Mouse (Mus musculus) embryonic facial prominence, embryonic 11.5 days (tissue): ENCODE data around the gene Hmbs. TPM values are rescaled to one million over a fixed set of nuclear protein-coding genes. Genes with fewer than 3 reads are reported as not detected.

Experiments
- ATAC-seq: fragments of 200-750 bp; cut with Nextera tagmentation; replicated peaks from 2 replicates; pipeline ENCODE4 v1.8.0; 2017; ENCODE audit warnings: low read depth; ENCODE audit not compliant: insufficient number of reproducible peaks, low FRiP score, low TSS enrichment
- DNase-seq: peaks from one replicate; pipeline ENCODE4 v3.0.0-alpha.2; 2015; ENCODE audit warnings: low spot score
- H3K27ac ChIP-seq: fragments of 300-500 bp; sonication (generic); replicated peaks from 2 replicates; pipeline ENCODE4 v1.5.1; 2014; ENCODE audit warnings: mild to moderate bottlenecking, low read depth, low read length, control low read depth
- H3K27me3 ChIP-seq: fragments of 300-500 bp; sonication (generic); 2 replicates; pipeline ENCODE4 v1.6.1; 2014; ENCODE audit warnings: mild to moderate bottlenecking, low read length, moderate library complexity, mixed read lengths; ENCODE audit not compliant: control insufficient read depth, insufficient read depth
- H3K36me3 ChIP-seq: fragments of 300-500 bp; sonication (generic); replicated peaks from 2 replicates; pipeline ENCODE4 v1.6.1; 2014; ENCODE audit warnings: low read depth, mild to moderate bottlenecking, low read length, moderate library complexity, mixed read lengths; ENCODE audit not compliant: control insufficient read depth, insufficient read depth
- H3K4me1 ChIP-seq: fragments of 300-500 bp; sonication (generic); 2 replicates; pipeline ENCODE4 v1.6.1; 2014; ENCODE audit warnings: low read length, mixed read lengths; ENCODE audit not compliant: control insufficient read depth, insufficient read depth
- H3K4me2 ChIP-seq: fragments of 300-500 bp; sonication (generic); 2 replicates; pipeline ENCODE4 v1.6.1; 2014; ENCODE audit warnings: low read depth, mild to moderate bottlenecking, control low read depth, low read length, moderate library complexity
- H3K4me3 ChIP-seq: fragments of 300-500 bp; sonication (generic); 2 replicates; pipeline ENCODE4 v1.5.1; 2014; ENCODE audit warnings: low read depth, low read length, control low read depth
- H3K9ac ChIP-seq: fragments of 300-500 bp; sonication (generic); replicated peaks from 2 replicates; pipeline ENCODE4 v1.6.1; 2014; ENCODE audit warnings: mild to moderate bottlenecking, control low read depth, low read length
- H3K9me3 ChIP-seq: fragments of 300-500 bp; sonication (generic); replicated peaks from 2 replicates; pipeline ENCODE4 v1.6.1; 2016; ENCODE audit warnings: mild to moderate bottlenecking, low read length, inconsistent platforms, mixed read lengths; ENCODE audit not compliant: control insufficient read depth
- WGBS: fragments of 180-500 bp; shearing (Covaris S2); extraction: QIAGEN DNeasy Blood & Tissue Kit; methylation state at CpG from one replicate; pipeline ENCODE4 v1.1.7; 2014; 5-methylcytosine and 5-hydroxymethylcytosine counted together
- polyA plus RNA-seq: library from polyadenylated mRNA; unstranded; fragments of >200 nt; fragmentation: Nextera tagmentation; extraction: Ambion mirVana; gene quantifications from 2 replicates; pipeline ENCODE4 v1.2.1, GENCODE M21; 2014

The Hmbs gene
- polyA plus RNA-seq, result 152 and 161 TPM in 2 replicates

DNA sequence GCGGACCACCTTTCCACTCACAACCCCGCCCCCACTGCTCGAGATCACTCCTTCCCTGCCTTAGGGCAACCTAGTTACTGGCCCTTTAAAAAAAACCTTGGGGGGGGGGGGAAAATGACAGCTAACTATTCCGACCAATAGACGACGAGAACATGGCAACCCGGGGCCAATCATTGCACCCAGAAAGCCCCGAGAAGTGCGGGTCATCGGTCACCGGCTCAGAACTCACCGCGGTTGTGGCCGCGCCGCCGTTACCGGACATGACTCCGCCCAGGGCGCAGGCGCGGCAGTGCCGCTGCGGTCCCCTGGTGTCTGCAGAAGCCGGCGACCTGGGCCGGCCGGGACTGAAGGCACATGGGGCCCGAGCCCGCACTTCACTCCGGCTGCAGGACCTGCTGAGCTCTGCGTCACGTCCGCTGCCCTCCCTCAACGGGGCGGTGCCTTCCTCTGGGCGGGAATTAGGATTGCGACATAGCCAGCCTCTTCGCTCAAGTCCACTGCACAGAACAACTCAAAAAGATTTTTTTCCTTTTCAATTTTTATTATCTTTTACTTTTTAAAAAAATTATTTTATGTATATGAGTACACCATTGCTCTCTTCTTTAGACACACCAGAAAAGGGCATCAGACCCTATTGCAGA lies at the start of gene Hmbs:
Gene Hmbs, minus strand, starts transcription at position 448 of the 641 bp plus-strand sequence.
- WGBS, result under 1% methylated on average over 38 of the region's 39 CpGs

DNA sequence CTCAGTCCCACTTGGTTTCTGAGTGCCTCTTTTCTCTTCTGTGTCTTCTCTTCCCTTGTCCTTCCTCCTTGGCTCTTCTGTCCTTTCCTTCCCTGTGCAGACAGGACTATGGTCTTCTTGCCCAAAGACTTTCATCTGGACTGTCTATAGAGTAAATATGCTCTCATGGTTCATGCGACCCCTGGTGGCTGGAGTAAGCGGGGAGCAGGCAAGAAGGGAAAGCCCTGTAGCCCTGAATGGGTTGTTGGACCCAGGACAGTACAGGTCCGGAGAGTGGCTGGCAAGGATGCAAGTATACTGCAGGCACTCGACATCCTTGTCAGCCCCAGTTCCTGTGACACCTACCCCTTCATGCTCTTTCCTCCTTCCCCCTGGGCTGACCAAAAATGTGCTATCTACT lies 47.4 kb upstream of the Hmbs start:
- 49% methylated on average over 4 of the region's 4 CpGs for WGBS
- H3K4me1 ChIP-seq, result no peaks in the 10 kb centered on the region
- ATAC-seq, result 0 out of 2 replicates have a peak, but pooled peaks have one; percentile 38
- H3K4me2 ChIP-seq, result no peak overlapping the region
- peak; percentile 76 for DNase-seq
- H3K9ac ChIP-seq, result no peak overlapping the region
- no peaks in the 10 kb centered on the region for H3K9me3 ChIP-seq
- no peak overlapping the region for H3K4me3 ChIP-seq
- peaks cover 19% of the 10 kb centered on the region for H3K36me3 ChIP-seq
- H3K27me3 ChIP-seq, result no peaks in the 10 kb centered on the region
- H3K27ac ChIP-seq, result no peak overlapping the region

More for the DNA sequence above, at the start of gene Hmbs:
- no peaks in the 10 kb centered on the region for H3K27me3 ChIP-seq
- peak; percentile 93 for DNase-seq
- peak within 1 kb of the TSS; percentile 88 for H3K9ac ChIP-seq
- ATAC-seq, result peak; percentile 94
- H3K4me1 ChIP-seq, result peaks cover 5% of the 10 kb centered on the region
- H3K4me2 ChIP-seq, result peak within 1 kb of the TSS; percentile 73
- no peaks in the 10 kb centered on the region for H3K9me3 ChIP-seq
- peak within 1 kb of the TSS; percentile 85 for H3K4me3 ChIP-seq
- peaks cover 4% of the 10 kb centered on the region for H3K36me3 ChIP-seq
- peak within 1 kb of the TSS; percentile 95 for H3K27ac ChIP-seq

DNA sequence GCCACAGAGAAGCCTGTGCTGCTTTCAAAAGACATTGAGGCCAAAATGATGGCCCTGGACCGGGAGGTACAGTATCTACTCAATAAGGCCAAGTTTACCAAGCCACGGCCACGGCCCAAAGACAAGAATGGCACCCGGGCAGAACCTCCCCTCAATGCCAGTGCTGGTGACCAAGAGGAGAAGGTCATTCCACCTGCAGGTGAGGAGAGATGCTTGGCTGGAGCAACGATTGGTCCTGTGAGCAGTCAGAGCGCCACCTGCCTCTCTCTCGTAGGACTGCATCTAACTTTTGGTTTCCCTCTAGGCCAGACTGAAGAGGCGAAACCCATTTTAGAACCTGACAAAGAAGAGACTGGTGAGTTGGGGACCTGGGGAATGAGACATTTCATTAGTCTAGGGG lies 45.2 kb upstream of the Hmbs start:
- 65% methylated on average over 8 of the region's 8 CpGs for WGBS
- no peak for ATAC-seq
- H3K4me2 ChIP-seq, result no peak overlapping the region
- no peaks in the 10 kb centered on the region for H3K4me1 ChIP-seq
- H3K36me3 ChIP-seq, result peaks cover 26% of the 10 kb centered on the region
- no peak overlapping the region for H3K9ac ChIP-seq
- H3K4me3 ChIP-seq, result no peak overlapping the region
- H3K27me3 ChIP-seq, result no peaks in the 10 kb centered on the region
- no peak overlapping the region for H3K27ac ChIP-seq
- no peaks in the 10 kb centered on the region for H3K9me3 ChIP-seq
- peak; percentile 61 for DNase-seq

DNA sequence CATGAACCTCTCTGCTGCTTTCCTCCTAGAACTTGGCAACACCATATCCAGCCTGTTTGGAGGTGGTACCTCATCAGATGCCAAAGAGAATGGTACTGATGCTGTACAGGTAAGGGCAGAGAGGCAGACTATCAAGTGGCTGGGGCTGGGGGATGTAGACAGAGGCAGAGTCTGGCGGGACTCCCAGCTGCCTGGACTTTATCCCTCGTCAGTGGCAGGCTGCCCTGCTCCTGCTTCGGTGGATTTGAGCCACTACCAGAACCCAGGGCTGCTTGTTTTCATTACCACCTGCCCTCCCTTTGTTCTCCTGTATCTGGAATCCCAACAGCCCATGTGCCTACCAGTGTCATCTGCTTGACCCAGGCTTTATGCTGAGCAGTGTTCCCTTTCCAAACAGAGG lies 43.2 kb upstream of the Hmbs start:
- no peak for DNase-seq
- peaks cover 36% of the 10 kb centered on the region for H3K36me3 ChIP-seq
- H3K4me3 ChIP-seq, result no peak overlapping the region
- H3K4me2 ChIP-seq, result no peak overlapping the region
- no peaks in the 10 kb centered on the region for H3K4me1 ChIP-seq
- H3K9ac ChIP-seq, result no peak overlapping the region
- no peaks in the 10 kb centered on the region for H3K9me3 ChIP-seq
- ATAC-seq, result no peak
- no peaks in the 10 kb centered on the region for H3K27me3 ChIP-seq
- 72% methylated on average over 3 of the region's 3 CpGs for WGBS
- H3K27ac ChIP-seq, result no peak overlapping the region

DNA sequence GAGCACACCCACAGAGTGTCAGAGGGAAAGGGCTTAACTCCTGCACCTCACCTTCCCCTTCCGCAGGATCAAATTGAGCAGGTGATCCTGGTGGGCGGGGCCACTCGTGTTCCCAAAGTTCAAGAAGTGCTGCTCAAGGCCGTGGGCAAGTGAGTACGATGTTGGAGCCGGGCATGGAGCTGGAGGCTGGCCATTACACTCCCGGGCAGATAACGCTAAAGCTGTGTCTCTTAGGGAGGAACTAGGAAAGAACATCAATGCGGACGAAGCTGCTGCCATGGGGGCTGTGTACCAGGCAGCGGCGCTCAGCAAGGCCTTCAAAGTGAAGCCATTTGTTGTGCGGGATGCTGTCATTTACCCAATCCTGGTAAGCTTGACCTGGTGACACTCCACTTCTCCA lies 40.6 kb upstream of the Hmbs start:
- 94% methylated on average over 13 of the region's 13 CpGs for WGBS
- Histone ChIP-seq H3K27me3 (no peaks in the 10 kb centered on the region), H3K4me3 (no peak overlapping the region), H3K9ac (no peak overlapping the region), H3K27ac (no peak overlapping the region), H3K9me3 (no peaks in the 10 kb centered on the region), H3K4me1 (peaks cover 6% of the 10 kb centered on the region), H3K4me2 (no peak overlapping the region), H3K36me3 (peaks cover 42% of the 10 kb centered on the region)
- DNase-seq, result no peak
- no peak for ATAC-seq

DNA sequence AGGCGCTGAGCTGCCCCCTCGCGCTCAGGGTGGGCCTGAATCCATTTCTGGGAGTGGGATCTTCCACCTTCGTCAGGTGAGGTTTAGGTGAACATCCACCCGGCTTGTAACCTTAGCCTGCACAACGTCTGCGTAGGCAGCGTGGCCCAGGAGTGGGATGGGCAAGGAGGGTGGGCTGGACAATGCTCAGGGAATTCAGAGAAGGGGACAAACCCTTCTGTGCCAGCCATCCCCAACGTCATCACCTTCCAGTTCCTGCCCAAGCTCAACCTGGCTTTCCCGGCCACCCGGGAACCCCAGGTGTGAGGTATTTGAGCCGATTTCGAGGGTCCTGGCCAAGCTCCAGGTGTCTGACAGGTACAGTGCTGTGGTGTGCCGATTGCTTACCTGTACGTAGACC lies 35.8 kb upstream of the Hmbs start:
- peak overlapping the region; percentile 90 for H3K4me2 ChIP-seq
- no peaks in the 10 kb centered on the region for H3K27me3 ChIP-seq
- WGBS, result 7% methylated on average over 15 of the region's 15 CpGs
- peak overlapping the region; percentile 93 for H3K4me3 ChIP-seq
- peaks cover 18% of the 10 kb centered on the region for H3K36me3 ChIP-seq
- H3K9me3 ChIP-seq, result no peaks in the 10 kb centered on the region
- DNase-seq (no peak), ATAC-seq (peak; percentile 51)
- peak overlapping the region; percentile 62 for H3K27ac ChIP-seq
- peak overlapping the region; percentile 95 for H3K9ac ChIP-seq
- peaks cover 6% of the 10 kb centered on the region for H3K4me1 ChIP-seq

DNA sequence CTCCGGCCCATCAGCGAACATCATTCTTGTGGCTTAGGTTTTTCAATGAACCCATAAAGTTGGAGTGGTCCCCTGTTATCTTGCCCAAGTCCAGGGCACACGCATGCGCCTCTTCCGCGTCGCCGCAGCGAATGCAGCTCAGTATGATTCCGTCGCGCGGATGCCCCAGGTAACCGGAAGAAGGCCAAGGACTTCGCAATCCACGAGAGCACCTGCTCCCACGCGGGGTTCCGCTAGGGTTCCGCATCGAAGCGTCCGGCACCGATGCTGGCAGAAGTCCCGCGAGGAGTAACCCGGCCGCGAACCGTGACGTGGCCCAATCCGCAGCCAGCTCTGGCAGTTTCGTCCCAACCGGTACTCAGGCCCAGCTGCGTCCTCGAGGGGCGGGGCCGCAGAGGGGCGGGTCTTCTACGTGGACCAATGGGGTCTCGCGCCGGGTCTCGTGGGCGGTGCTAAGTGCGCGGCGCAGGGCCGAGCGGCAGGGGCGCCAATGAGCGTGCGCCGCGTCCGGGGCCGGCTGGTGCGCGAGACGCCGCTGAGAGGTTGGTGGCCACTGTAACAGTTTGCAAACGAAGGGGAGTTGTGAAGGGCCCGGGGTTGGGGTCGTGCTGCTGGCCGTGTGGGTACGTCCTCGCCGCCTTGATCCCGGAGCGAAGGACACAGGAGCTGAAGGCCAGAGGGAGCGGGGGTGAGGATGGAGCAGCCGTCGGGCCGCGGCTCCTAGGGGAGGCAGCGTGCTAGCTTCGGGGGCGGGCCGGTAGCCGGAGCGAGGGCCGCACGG lies 35.2 kb upstream of the Hmbs start, which contains the start of gene Hyou1:
Gene Hyou1, plus strand, starts transcription at position 437 of the 781 bp plus-strand sequence.
- under 1% methylated on average over 83 of the region's 83 CpGs for WGBS
- H3K4me1 ChIP-seq, result peaks cover 6% of the 10 kb centered on the region
- peak; percentile 94 for ATAC-seq

More for the DNA sequence above, 35.2 kb upstream of the Hmbs start, which contains the start of gene Hyou1:
- no peaks in the 10 kb centered on the region for H3K9me3 ChIP-seq
- H3K36me3 ChIP-seq, result peaks cover 16% of the 10 kb centered on the region
- peak within 1 kb of the TSS; percentile 95 for H3K9ac ChIP-seq
- peak; percentile 99 for DNase-seq
- peak within 1 kb of the TSS; percentile 90 for H3K4me2 ChIP-seq
- H3K27me3 ChIP-seq, result no peaks in the 10 kb centered on the region
- H3K27ac ChIP-seq, result peak within 1 kb of the TSS; percentile 62
- peak within 1 kb of the TSS; percentile 93 for H3K4me3 ChIP-seq
